Mouse (Mus musculus) lung, postnatal 0 days (tissue): ENCODE data around the gene Lsm2. TPM values are rescaled to one million over a fixed set of nuclear protein-coding genes. Genes with fewer than 3 reads are reported as not detected.
"Not testable (repeated sequence)": the region's sequence is repeated elsewhere in the genome, so short reads cannot be mapped to it uniquely, and the experiment has no call there.

Experiments used
- ATAC-seq: fragments of 200-750 bp; cut with Nextera tagmentation; 2 replicates; pipeline ENCODE4 v1.8.0; 2017; ENCODE audit warnings: moderate library complexity
- DNase-seq: peaks from one replicate; pipeline ENCODE4 v3.0.0-alpha.2; 2016; ENCODE audit warnings: low spot score
- H3K27ac ChIP-seq: fragments of 300-500 bp; sonication (generic); 2 replicates; pipeline ENCODE4 v1.5.1; 2014; ENCODE audit warnings: antibody characterized with exemption, mild to moderate bottlenecking, low read length, mixed read lengths
- H3K27me3 ChIP-seq: fragments of 300-500 bp; sonication (generic); replicated peaks from 2 replicates; pipeline ENCODE4 v1.6.1; 2014; ENCODE audit warnings: low read length, mixed read lengths; ENCODE audit not compliant: insufficient read depth
- H3K36me3 ChIP-seq: fragments of 300-500 bp; sonication (generic); 2 replicates; pipeline ENCODE4 v1.6.1; 2014; ENCODE audit warnings: low read length, mixed read lengths; ENCODE audit not compliant: insufficient read depth
- H3K4me1 ChIP-seq: fragments of 300-500 bp; sonication (generic); 2 replicates; pipeline ENCODE4 v1.6.1; 2014; ENCODE audit warnings: antibody characterized with exemption, low read depth, low read length, mixed read lengths; ENCODE audit not compliant: insufficient read depth
- H3K4me2 ChIP-seq: fragments of 300-500 bp; sonication (generic); replicated peaks from 2 replicates; pipeline ENCODE4 v1.6.1; 2014; ENCODE audit warnings: low read depth, mild to moderate bottlenecking, low read length, moderate library complexity, mixed read lengths
- H3K4me3 ChIP-seq: fragments of 300-500 bp; sonication (generic); 2 replicates; pipeline ENCODE4 v1.5.1; 2014; ENCODE audit warnings: low read depth, low read length
- H3K9ac ChIP-seq: fragments of 300-500 bp; sonication (generic); replicated peaks from 2 replicates; pipeline ENCODE4 v1.6.1; 2014; ENCODE audit warnings: low read depth, mild to moderate bottlenecking
- H3K9me3 ChIP-seq: fragments of 300-500 bp; sonication (generic); 2 replicates; pipeline ENCODE4 v1.6.1; 2016; ENCODE audit warnings: low read length, mixed read lengths
- CTCF ChIP-seq: IDR thresholded peaks from 2 replicates; pipeline ENCODE4 v1.5.1; 2016; ENCODE audit warnings: antibody characterized with exemption, mild to moderate bottlenecking
- EP300 ChIP-seq: IDR thresholded peaks from 2 replicates; pipeline ENCODE4 v1.6.1; 2016; ENCODE audit warnings: antibody characterized with exemption, mild to moderate bottlenecking, control low read depth
- whole genome bisulfite sequencing: fragments of 180-500 bp; shearing (Covaris S2); extraction: QIAGEN DNeasy Blood & Tissue Kit; methylation state at CpG from one replicate; pipeline ENCODE4 v1.1.7; 2014; 5-methylcytosine and 5-hydroxymethylcytosine counted together
- polyA plus RNA-seq: library from polyadenylated mRNA; unstranded; fragments of >200 nt; fragmentation: Nextera tagmentation; extraction: Ambion mirVana; gene quantifications from 2 replicates; pipeline ENCODE4 v1.2.1, GENCODE M21; 2015

Gene Lsm2
- polyA plus RNA-seq, 1 experiment from 2014 or later: 55.4 TPM

- ATAC-seq: no peak
- Histone ChIP-seq H3K9ac (no peak overlapping the region), H3K4me3 (no peak overlapping the region), H3K9me3 (no peaks in the 10 kb centered on the region), H3K27me3 (no peaks in the 10 kb centered on the region), H3K4me1 (peaks cover 6% of the 10 kb centered on the region; the same call in 1 of the 2 replicates), H3K4me2 (no peak overlapping the region), H3K36me3 (no peaks in the 10 kb centered on the region), H3K27ac (no peak overlapping the region)
- 77% methylated on average over 3 of the region's 3 CpGs for WGBS
- no peak for DNase-seq
- TF ChIP-seq EP300 (no peak), CTCF (no peak)
These were observed 25.8 kb upstream of the Lsm2 start for GRCm38 (mm10) chr17:34955884-34956283.

- ATAC-seq (no peak), DNase-seq (peak; percentile 75)
- Histone ChIP-seq H3K4me3 (no peak overlapping the region), H3K4me1 (peaks cover 3% of the 10 kb centered on the region; the same call in 1 of the 2 replicates), H3K27me3 (no peaks in the 10 kb centered on the region), H3K36me3 (no peaks in the 10 kb centered on the region), H3K9ac (no peak overlapping the region), H3K9me3 (no peaks in the 10 kb centered on the region), H3K27ac (no peak overlapping the region), H3K4me2 (no peak overlapping the region)
- WGBS: 24% methylated on average over 1 of the region's 1 CpGs
- TF ChIP-seq CTCF (peak; percentile 67), EP300 (no peak)
These were observed 25.3 kb upstream of the Lsm2 start for GRCm38 (mm10) chr17:34956340-34956739.

- not testable (repeated sequence) for DNase-seq, ATAC-seq, H3K4me1 ChIP-seq, H3K9me3 ChIP-seq, H3K4me3 ChIP-seq, H3K36me3 ChIP-seq, H3K4me2 ChIP-seq, H3K27ac ChIP-seq, H3K27me3 ChIP-seq, H3K9ac ChIP-seq
- 17% methylated on average over 32 of the region's 40 CpGs for WGBS
These were observed 24.4 kb upstream of the Lsm2 start for GRCm38 (mm10) chr17:34957291-34957690.

- H3K27ac ChIP-seq, ATAC-seq, H3K27me3 ChIP-seq, H3K4me2 ChIP-seq, H3K4me3 ChIP-seq, DNase-seq, H3K9ac ChIP-seq, H3K36me3 ChIP-seq, H3K4me1 ChIP-seq, H3K9me3 ChIP-seq: not testable (repeated sequence)
- WGBS: 19% methylated on average over 22 of the region's 40 CpGs
These were observed 23.7 kb upstream of the Lsm2 start for GRCm38 (mm10) chr17:34957966-34958365.

GRCm38 (mm10) chr17:34958734-34959129 is 22.9 kb upstream of the Lsm2 start:
- peak overlapping the region; percentile 52 for H3K4me2 ChIP-seq
- H3K4me1 ChIP-seq, H3K27me3 ChIP-seq, H3K36me3 ChIP-seq, H3K27ac ChIP-seq, H3K9ac ChIP-seq, H3K9me3 ChIP-seq, DNase-seq: not testable (repeated sequence)
- H3K4me3 ChIP-seq: peak overlapping the region; percentile 57; the same call in 1 of the 2 replicates
- 1% methylated on average over 13 of the region's 47 CpGs for WGBS
- peak; percentile 18 for ATAC-seq

- peak within 1 kb of the TSS; percentile 57 for H3K4me3 ChIP-seq
- H3K4me2 ChIP-seq: peak within 1 kb of the TSS; percentile 68
- ATAC-seq (peak; percentile 96), DNase-seq (peak; percentile 96)
- WGBS: 1% methylated on average over 25 of the region's 32 CpGs
- H3K4me1 ChIP-seq, H3K9me3 ChIP-seq, H3K36me3 ChIP-seq, H3K27me3 ChIP-seq: not testable (repeated sequence)
- H3K27ac ChIP-seq: peak within 1 kb of the TSS; percentile 98
- TF ChIP-seq EP300: peak; percentile 30
- H3K9ac ChIP-seq: peak within 1 kb of the TSS; percentile 48
These were observed 22.4 kb upstream of the Lsm2 start, which contains the start of gene Hspa1b for GRCm38 (mm10) chr17:34959130-34959778. Gene Hspa1b (minus strand): TSS chr17:34959238.
